Mouse (Mus musculus): ENCODE data around the gene Tesc.

- TF ChIP-seq CTCF (IDR thresholded peaks at IDR 0.05; ENCODE audit: extremely low read depth, insufficient read length, insufficient replicate concordance, low read depth, low read length) (no peak), POLR2A (IDR thresholded peaks at IDR 0.05; ENCODE audit: low read depth, low read length) (no peak)
Measured at GRCm38 (mm10) chr5:117996581-117996980, 31.0 kb upstream of the Tesc start.

Measured in small intestine, adult 2 months (tissue).